Mouse (Mus musculus): ENCODE data around the gene C330021F23Rik. TPM values are rescaled to one million over a fixed set of nuclear protein-coding genes. Genes with fewer than 3 reads are reported as not detected.
A peak's percentile ranks its signal among the peaks of the same experiment; 100 is the strongest.
"Not testable (repeated sequence)": the region's sequence is repeated elsewhere in the genome, so short reads cannot be mapped to it uniquely, and the experiment has no call there.

The C330021F23Rik gene
- polyA plus RNA-seq, 1 experiment from 2014 or later = 4.0 TPM

DNA sequence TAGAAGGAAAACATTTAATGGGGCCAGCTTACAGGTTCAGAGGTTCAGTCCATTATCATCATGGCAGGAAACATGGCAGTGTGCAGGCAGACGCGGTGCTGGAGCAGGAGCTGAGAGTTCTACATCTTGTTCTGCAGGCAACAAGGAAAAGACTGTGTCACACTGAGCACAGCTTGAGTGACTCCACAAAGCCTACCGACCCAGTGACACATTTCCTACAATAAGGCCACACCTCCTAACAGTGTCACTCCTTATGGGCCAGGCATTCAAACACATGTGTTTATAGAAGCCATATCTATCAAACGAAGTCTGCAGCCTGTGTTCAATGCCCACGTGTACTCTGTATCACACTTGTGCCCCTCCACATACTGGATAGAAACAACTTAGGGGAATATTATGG is 2.0 kb downstream of the C330021F23Rik start:
- Histone ChIP-seq H3K27me3 (ENCODE audit: low read depth, poor library complexity, severe bottlenecking) (no peaks in the 10 kb centered on the region), H3K9me3 (replicated peaks) (no peaks in the 10 kb centered on the region), H3K27ac (no peak overlapping the region), H3K36me3 (no peaks in the 10 kb centered on the region), H3K4me1 (peaks cover 10% of the 10 kb centered on the region; the same call in 1 of the 2 replicates), H3K4me3 (no peak overlapping the region)
- DNase-seq (ENCODE audit: low spot score) = no peak
- WGBS = 91% methylated on average over 5 of the region's 5 CpGs

DNA sequence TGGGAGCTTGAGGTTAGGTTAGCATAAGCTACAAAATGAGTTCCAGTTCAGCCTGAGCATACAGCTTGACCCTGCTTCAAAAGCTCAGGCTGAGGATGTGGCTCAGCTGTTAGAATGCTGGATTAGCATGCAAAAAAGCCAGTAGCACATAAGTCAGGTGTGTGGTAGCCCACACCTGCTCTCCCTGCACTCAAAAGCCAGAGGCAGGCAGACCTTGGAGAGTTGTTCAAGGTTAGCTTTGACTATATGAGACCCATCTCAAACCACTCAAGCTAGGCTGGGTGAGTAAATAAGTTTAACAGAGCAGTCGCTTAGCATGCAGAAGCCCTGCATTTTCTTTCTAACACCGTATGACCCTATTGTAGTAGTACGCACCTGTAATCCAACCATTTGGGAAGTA is 6.8 kb downstream of the C330021F23Rik start:
- 92% methylated on average over 3 of the region's 3 CpGs for WGBS
- no peaks in the 10 kb centered on the region for H3K36me3 ChIP-seq

DNA sequence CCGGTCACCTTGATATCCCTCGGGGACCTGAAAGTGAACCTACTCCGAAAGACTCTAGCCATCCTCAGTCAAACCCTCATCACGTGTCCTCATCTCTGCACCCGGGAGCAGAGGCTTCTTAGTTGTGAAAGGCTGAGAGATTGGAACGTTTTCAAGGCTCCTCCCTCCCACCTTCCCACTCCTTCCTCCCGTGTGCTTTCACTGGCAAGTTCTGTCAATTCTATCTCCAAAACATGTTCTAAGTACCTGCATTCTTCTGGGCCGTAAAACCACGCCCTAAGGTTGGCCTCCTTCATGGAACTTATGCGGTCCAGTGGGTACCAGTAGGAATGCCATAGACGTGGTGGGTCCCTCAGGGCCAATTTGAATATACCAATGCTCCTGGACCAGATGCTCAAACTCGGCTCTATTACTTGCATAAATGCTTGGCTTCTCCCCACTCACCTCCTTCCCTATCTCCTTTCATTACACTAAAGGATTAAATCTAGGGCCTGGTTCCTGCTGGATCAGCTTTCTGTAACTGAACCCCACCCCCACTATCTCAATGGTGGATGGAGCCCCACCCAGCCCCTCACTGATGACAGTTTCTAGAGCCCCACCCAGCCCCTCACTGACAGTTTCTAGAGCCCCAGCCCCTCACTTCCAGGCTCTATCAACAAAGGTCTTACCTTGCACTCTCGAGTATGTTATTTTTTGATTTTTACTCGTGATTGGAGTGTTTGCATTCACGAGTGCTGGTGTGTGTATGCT is 8.6 kb downstream of the C330021F23Rik start:
- WGBS = 82% methylated on average over 15 of the region's 15 CpGs
- no peak for DNase-seq (ENCODE audit: low spot score)
- Histone ChIP-seq H3K4me1 (peaks cover 4% of the 10 kb centered on the region; the same call in 1 of the 2 replicates), H3K36me3 (no peaks in the 10 kb centered on the region), H3K9me3 (replicated peaks) (no peaks in the 10 kb centered on the region), H3K4me3 (no peak overlapping the region), H3K27ac (no peak overlapping the region), H3K27me3 (ENCODE audit: low read depth, poor library complexity, severe bottlenecking) (no peaks in the 10 kb centered on the region)

More for the DNA sequence above, 6.8 kb downstream of the C330021F23Rik start:
- DNase-seq (ENCODE audit: low spot score) = no peak
- no peaks in the 10 kb centered on the region for H3K9me3 ChIP-seq (replicated peaks)
- no peak overlapping the region for H3K4me3 ChIP-seq
- no peaks in the 10 kb centered on the region for H3K27me3 ChIP-seq (ENCODE audit: low read depth, poor library complexity, severe bottlenecking)
- peaks cover 4% of the 10 kb centered on the region; the same call in 1 of the 2 replicates for H3K4me1 ChIP-seq
- no peak overlapping the region for H3K27ac ChIP-seq

DNA sequence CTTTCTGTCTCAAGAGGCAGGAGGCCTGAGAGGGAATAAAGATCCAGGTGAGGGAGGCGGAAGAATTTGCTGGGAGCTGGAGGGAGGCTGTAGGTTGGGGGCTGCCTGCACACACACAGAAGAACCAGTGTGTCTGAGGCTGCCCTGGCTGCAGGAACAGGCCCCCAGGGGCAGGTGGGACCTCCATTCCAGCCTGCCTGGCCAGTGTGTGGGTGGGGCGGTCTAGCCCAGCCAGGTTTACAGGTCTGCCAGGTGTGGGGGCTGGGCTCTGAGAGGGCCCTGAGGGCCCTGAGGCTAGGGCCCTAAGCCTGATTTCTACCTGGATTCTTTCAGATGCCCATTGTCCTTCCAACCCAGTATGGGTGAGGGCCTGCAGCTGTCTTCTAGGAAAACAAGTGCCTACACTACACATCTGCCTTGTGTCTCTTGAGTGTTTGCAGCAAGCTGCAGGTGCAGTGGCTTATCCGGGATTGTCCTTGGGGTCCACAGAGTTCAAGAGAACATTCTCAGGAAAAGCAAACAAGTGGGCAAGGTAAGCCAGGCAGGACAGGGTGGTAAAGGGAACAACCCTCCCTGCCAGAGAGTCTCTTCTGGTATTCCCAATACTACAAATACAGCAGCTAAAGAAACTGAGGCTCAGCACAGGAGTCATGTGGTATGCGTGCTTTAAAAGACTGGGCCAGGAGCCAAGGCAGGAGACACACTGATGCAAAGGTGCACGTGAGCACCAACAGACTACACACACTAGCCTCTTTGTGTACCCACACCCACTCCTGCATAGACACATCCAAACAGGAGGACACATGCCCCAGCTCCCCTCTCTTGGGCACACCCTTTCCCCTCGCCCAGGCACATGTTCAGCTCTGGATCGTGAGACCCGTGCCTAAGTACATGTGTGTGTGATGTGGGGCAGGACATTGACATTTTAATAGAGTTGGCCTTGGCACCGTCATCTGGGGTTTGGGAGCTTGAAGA is 11.9 kb downstream of the C330021F23Rik start:
- whole genome bisulfite sequencing = 80% methylated on average over 9 of the region's 9 CpGs
- Histone ChIP-seq H3K4me3 (no peak overlapping the region), H3K36me3 (no peaks in the 10 kb centered on the region), H3K4me1 (peaks cover 4% of the 10 kb centered on the region; the same call in 1 of the 2 replicates), H3K27ac (no peak overlapping the region), H3K27me3 (ENCODE audit: low read depth, poor library complexity, severe bottlenecking) (no peaks in the 10 kb centered on the region), H3K9me3 (replicated peaks) (no peaks in the 10 kb centered on the region)
- DNase-seq (ENCODE audit: low spot score) = no peak

DNA sequence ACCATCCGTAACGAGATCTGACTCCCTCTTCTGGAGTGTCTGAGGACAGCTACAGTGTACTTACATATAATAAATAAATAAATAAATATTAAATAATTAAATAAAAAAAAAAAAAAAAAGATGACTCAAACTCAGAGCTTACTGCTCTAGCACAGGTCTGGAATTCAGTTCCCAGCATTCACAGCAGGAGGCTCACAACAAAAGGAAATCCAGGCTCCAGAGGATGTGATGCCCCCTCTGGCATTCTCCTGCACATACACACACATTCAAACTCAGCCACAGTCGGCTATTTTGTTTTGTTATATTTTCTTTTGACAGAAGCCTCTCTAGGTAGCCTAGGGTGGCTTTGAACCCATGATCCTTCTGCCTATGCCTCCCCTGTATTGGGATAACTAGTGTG is 14.2 kb downstream of the C330021F23Rik start:
- H3K36me3 ChIP-seq; DNase-seq (ENCODE audit: low spot score); H3K9me3 ChIP-seq (replicated peaks); H3K4me1 ChIP-seq; H3K4me3 ChIP-seq; H3K27ac ChIP-seq: not testable (repeated sequence)
- H3K27me3 ChIP-seq (ENCODE audit: low read depth, poor library complexity, severe bottlenecking) = peaks cover 14% of the 10 kb centered on the region
- 91% methylated on average over 3 of the region's 3 CpGs for WGBS

DNA sequence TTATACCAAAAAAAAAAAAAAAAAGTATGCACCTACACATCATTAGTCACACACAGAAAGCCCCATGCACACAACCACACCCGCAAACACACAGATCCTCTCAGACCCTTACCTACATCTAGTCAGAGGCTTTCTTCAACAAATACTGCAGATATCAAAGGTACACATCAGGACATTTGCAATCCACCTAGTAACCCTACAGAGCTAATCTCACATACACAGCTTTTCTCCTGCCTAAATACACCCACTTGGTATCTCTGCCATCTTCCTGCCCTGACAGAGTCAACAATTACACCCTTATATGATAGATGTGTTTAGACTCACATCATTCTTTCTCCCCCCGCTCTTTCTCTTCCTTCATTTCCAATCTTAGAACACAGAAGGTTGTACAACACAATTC is 18.7 kb downstream of the C330021F23Rik start:
- Histone ChIP-seq H3K36me3 (no peaks in the 10 kb centered on the region), H3K4me3 (no peak overlapping the region), H3K4me1 (peaks cover 9% of the 10 kb centered on the region), H3K27me3 (ENCODE audit: low read depth, poor library complexity, severe bottlenecking) (peaks cover 35% of the 10 kb centered on the region), H3K27ac (no peak overlapping the region), H3K9me3 (replicated peaks) (no peaks in the 10 kb centered on the region)
- 92% methylated on average over 2 of the region's 2 CpGs for WGBS
- DNase-seq (ENCODE audit: low spot score) = no peak

DNA sequence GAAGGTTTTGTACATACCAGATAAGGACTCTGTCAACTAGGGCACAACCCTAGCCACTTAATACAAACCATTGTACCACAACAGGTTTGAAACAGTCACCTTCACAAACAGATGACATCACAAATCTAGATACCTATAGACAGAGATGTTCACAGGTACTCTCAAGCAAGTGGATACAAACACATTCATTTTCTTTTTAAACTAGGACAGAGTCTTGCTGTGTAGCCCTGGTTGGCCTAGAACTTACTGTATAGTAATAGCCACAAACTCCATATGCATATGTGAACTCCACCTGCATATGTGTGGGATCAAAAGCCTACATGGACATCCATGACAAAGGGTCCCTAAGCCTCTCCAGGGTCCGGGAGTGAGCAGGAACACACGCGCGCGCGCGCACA is 19.2 kb downstream of the C330021F23Rik start, which contains the start of gene Camsap3:
Camsap3 (plus strand) TSS at position 301 of the 398 bp plus-strand sequence.
- Histone ChIP-seq H3K36me3 (no peaks in the 10 kb centered on the region), H3K9me3 (replicated peaks) (no peaks in the 10 kb centered on the region), H3K4me1 (peaks cover 9% of the 10 kb centered on the region), H3K4me3 (peak within 1 kb of the TSS; percentile 85), H3K27ac (peak within 1 kb of the TSS; percentile 83), H3K27me3 (ENCODE audit: low read depth, poor library complexity, severe bottlenecking) (peaks cover 35% of the 10 kb centered on the region)
- DNase-seq (ENCODE audit: low spot score) = no peak
- 9% methylated on average over 7 of the region's 7 CpGs for WGBS

DNA sequence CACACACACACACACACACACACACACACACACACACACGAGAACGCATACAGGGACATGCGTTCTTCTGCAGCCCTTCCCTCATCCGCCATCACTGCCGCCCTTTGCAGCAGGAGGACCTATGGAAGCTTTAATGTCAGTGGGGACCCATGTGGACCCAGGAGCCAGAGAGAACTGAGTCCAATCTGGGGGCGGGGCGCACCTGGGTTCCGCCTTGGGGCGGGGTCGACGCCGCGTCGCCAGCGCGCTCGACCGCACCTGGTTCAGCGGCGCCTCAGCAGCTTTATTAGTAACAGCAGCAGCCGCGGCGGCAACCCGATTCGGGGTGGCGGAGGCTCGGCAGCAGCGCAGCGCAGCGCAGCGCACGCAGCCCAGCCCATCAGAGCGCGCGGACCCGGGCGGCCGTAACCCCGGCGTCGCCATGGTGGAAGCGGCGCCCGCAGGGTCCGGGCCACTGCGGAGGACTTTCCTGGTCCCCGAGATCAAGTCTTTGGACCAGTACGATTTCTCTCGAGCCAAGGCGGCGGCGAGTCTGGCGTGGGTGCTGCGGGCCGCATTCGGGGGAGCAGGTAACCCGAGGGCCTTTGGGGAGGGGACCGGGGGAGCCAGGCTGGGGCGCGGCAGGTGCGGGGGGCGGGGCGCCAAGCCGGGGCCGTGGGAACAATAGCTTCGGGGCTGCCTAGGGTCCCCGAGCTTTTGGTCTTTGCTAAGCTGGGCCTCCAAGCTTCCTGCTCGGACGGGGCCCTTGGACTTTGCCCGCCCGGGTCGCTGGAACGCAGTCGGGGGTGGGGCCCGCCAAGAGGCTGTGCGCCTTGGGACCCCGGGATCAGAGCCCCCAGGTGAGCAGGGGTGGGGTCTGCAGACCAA is 19.8 kb downstream of the C330021F23Rik start:
- Histone ChIP-seq H3K27me3 (ENCODE audit: low read depth, poor library complexity, severe bottlenecking) (peaks cover 35% of the 10 kb centered on the region), H3K27ac (peak overlapping the region; percentile 83), H3K4me1 (peaks cover 9% of the 10 kb centered on the region), H3K4me3 (peak overlapping the region; percentile 85), H3K9me3 (replicated peaks) (no peaks in the 10 kb centered on the region), H3K36me3 (no peaks in the 10 kb centered on the region)
- under 1% methylated on average over 77 of the region's 77 CpGs for WGBS
- peak; percentile 79 for DNase-seq (ENCODE audit: low spot score)

DNA sequence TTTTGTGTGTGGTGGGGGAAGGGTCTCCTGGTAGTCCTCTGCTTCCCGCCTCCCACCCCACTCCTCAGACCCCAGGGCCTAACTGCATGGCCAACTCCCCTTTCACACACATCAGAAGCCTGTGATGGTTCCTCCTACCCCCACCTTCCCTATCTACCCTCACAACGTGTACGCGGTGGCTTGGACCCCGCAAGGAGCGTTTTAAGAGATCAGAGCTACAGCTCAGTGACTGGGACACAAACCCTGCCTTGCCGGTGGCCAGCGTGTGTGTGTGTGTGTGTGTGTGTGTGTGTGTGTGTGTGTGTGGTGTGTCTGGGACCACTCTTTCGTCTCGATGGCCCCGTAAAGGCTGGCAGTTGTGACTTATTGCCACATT is 20.5 kb downstream of the C330021F23Rik start:
- WGBS = 4% methylated on average over 11 of the region's 11 CpGs
- Histone ChIP-seq H3K36me3 (no peaks in the 10 kb centered on the region), H3K27ac (peak overlapping the region; percentile 83), H3K4me1 (peaks cover 9% of the 10 kb centered on the region), H3K27me3 (ENCODE audit: low read depth, poor library complexity, severe bottlenecking) (peaks cover 35% of the 10 kb centered on the region), H3K4me3 (peak overlapping the region; percentile 85), H3K9me3 (replicated peaks) (no peaks in the 10 kb centered on the region)
- peak; percentile 49 for DNase-seq (ENCODE audit: low spot score)

DNA sequence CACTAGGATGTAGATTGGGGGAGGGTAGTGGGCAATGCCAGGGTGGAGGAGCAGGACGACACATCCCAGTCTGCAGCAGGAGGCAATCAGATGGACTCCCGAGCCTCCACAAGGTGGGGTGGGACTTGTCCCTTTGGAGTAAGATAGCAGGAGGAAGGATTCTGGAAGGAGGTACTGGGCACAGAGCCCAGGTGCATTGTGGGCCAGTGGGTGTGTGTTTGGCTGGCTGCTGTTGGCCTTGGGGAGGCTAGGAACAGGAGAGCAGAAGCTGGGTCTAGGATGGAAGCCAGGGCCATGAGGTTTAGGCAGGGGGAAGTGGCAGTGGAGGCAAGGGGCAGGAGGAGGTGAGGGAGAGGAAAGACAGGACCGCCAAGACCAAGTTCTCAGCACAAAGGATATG is 25.7 kb downstream of the C330021F23Rik start:
- peaks cover 1% of the 10 kb centered on the region; the same call in 1 of the 2 replicates for H3K4me1 ChIP-seq
- H3K27ac ChIP-seq = no peak overlapping the region
- peaks cover 6% of the 10 kb centered on the region for H3K27me3 ChIP-seq (ENCODE audit: low read depth, poor library complexity, severe bottlenecking)
- WGBS = 74% methylated on average over 3 of the region's 3 CpGs
- no peak for DNase-seq (ENCODE audit: low spot score)
- no peak overlapping the region for H3K4me3 ChIP-seq
- no peaks in the 10 kb centered on the region for H3K9me3 ChIP-seq (replicated peaks)
- 0 out of 2 replicates have a peak, but pooled peaks cover 3% of the 10 kb centered on the region for H3K36me3 ChIP-seq

DNA sequence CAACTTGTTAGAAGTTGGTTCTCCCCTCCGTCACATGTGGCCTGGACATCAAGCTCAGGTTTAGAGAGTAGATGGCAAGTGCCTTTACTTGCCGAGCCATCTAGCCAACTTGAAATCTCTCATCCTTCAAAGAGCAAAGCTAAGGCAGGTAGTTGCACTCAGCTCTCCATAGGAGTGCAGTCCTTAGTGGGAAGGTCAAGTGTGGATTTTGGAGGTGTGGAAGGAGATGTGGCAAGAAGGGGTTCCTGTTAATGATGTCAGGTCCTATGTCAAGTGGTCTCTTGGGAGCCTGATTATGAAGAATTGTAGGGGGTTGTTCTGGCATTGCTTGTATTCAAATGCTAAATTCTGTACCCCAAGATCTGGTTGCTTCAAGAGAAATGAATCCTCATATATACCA is 26.7 kb downstream of the C330021F23Rik start:
- WGBS = 88% methylated on average over 2 of the region's 2 CpGs
- no peaks in the 10 kb centered on the region for H3K9me3 ChIP-seq (replicated peaks)
- H3K27me3 ChIP-seq (ENCODE audit: low read depth, poor library complexity, severe bottlenecking) = no peaks in the 10 kb centered on the region
- H3K36me3 ChIP-seq = 0 out of 2 replicates have a peak, but pooled peaks cover 3% of the 10 kb centered on the region
- no peak overlapping the region for H3K27ac ChIP-seq
- H3K4me3 ChIP-seq = no peak overlapping the region
- no peak for DNase-seq (ENCODE audit: low spot score)
- no peaks in the 10 kb centered on the region for H3K4me1 ChIP-seq

DNA sequence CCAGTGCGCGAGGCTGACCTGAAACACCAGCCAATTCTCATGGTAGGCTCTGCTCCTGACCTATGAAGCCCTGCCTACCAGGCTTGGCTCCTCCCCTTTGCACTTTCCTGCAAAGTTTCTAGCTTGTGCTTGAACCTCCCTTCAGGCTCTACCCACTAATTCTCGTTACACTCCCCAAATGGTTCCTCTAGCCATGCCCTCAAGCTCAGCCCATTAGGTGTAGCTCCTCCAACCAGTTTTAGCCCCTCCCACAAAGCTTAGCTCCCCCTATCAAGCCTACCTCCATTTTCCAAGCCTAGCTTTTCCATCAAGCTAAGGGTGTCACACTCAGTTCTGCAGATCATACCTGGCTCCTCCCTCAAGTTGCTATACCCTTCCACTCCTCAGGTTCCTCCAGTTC is 30.3 kb downstream of the C330021F23Rik start:
- DNase-seq (ENCODE audit: low spot score) = no peak
- Histone ChIP-seq H3K9me3 (replicated peaks) (no peaks in the 10 kb centered on the region), H3K4me3 (no peak overlapping the region), H3K27me3 (ENCODE audit: low read depth, poor library complexity, severe bottlenecking) (no peaks in the 10 kb centered on the region), H3K4me1 (no peaks in the 10 kb centered on the region), H3K27ac (no peak overlapping the region), H3K36me3 (peaks cover 8% of the 10 kb centered on the region; the same call in 1 of the 2 replicates)
- 60% methylated on average over 3 of the region's 3 CpGs for WGBS

Data from limb, embryonic 10.5 days (tissue).